Mouse (Mus musculus) hindbrain, embryonic 15.5 days (tissue): ENCODE results near the gene Tmem175. TPM values are rescaled to one million over a fixed set of nuclear protein-coding genes. Genes with fewer than 3 reads are reported as not detected.
"Not testable (repeated sequence)": the region's sequence is repeated elsewhere in the genome, so short reads cannot be mapped to it uniquely, and the experiment has no call there.

Experiments
- ATAC-seq: fragments of 200-750 bp; cut with Nextera tagmentation; 2 replicates; pipeline ENCODE4 v1.8.0; 2017; ENCODE audit warnings: low read depth, moderate number of reproducible peaks, moderate TSS enrichment; ENCODE audit not compliant: low FRiP score
- H3K27ac ChIP-seq: fragments of 300-500 bp; sonication (generic); replicated peaks from 2 replicates; pipeline ENCODE4 v1.5.1; 2015; ENCODE audit warnings: mild to moderate bottlenecking, inconsistent platforms
- H3K27me3 ChIP-seq: fragments of 300-500 bp; sonication (generic); 2 replicates; pipeline ENCODE4 v1.6.1; 2015; ENCODE audit warnings: control low read depth, inconsistent platforms
- H3K36me3 ChIP-seq: fragments of 300-500 bp; sonication (generic); 2 replicates; pipeline ENCODE4 v1.6.1; 2015; ENCODE audit warnings: control low read depth, inconsistent platforms
- H3K4me1 ChIP-seq: fragments of 300-500 bp; sonication (generic); replicated peaks from 2 replicates; pipeline ENCODE4 v1.6.1; 2015; ENCODE audit warnings: control low read depth, inconsistent platforms
- H3K4me2 ChIP-seq: fragments of 300-500 bp; sonication (generic); 2 replicates; pipeline ENCODE4 v1.6.1; 2015; ENCODE audit warnings: moderate library complexity, mild to moderate bottlenecking, inconsistent platforms
- H3K4me3 ChIP-seq: fragments of 300-500 bp; sonication (generic); 2 replicates; pipeline ENCODE4 v1.5.1; 2015; ENCODE audit warnings: mild to moderate bottlenecking, inconsistent platforms
- H3K9ac ChIP-seq: fragments of 300-500 bp; sonication (generic); 2 replicates; pipeline ENCODE4 v1.6.1; 2015; ENCODE audit warnings: inconsistent platforms
- H3K9me3 ChIP-seq: fragments of 300-500 bp; sonication (generic); 2 replicates; pipeline ENCODE4 v1.6.1; 2016; ENCODE audit warnings: control low read depth, inconsistent platforms
- WGBS: fragments of 180-500 bp; shearing (Covaris S2); methylation state at CpG from one replicate; pipeline ENCODE4 v1.1.7; 2015; 5-methylcytosine and 5-hydroxymethylcytosine counted together
- polyA plus RNA-seq: library from polyadenylated mRNA; unstranded; fragments of >200 nt; fragmentation: Nextera tagmentation; extraction: Ambion mirVana; gene quantifications from 2 replicates; pipeline ENCODE4 v1.2.1, GENCODE M21; 2015

Gene Tmem175
- polyA plus RNA-seq, result 26.3 and 27.1 TPM in 2 replicates

DNA sequence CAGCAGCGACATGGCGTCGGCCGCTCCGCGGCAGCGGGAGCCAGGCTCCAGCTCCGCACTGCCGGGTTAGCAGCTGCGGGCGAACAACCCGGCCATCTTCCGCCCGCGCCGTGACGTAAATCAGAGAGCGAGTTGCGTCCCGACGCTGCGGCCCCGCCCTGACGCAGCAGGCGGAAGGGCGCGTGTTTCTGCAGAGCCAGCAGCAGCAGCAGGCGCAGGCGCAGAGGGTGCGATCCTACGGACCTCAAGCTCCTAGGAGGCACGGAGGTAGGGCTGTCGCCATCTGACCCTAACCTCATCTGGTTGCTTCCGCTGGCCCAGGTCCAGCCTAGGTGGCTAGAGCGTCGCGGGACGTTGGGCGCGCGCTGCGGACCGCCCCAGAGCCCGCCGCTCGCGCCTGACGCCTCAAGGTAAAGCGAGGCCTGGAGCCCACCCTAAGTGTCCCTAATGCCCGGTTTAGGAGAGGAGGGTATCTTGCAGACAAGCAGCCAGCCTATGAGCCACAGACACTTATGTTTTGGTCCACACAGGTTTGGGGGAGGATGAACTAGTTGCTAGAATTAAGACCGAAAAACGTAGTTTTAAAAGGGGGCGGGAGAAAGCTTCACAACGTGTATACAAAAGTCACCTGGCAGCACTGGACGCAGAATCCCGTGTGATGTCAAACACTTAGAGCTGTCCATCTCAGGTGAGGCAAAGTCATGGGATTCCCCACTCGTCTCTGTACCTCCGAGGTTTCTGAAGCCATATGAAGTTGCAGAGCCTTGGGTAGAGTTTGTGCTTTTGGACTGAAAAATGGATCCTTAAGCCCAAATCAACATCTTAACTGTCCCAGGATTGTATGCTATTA lies at the start of gene Tmem175, which contains the start of gene Gak:
Gene Tmem175, plus strand, starts transcription at position 137 of the 850 bp plus-strand sequence.
Gene Gak, minus strand, starts transcription at position 122 of the 850 bp plus-strand sequence.
- Histone ChIP-seq H3K27me3 (no peaks in the 10 kb centered on the region), H3K4me2 (peak within 1 kb of the TSS; percentile 88), H3K9ac (peak within 1 kb of the TSS; percentile 98), H3K36me3 (no peaks in the 10 kb centered on the region), H3K9me3 (no peaks in the 10 kb centered on the region), H3K4me1 (peaks cover 31% of the 10 kb centered on the region), H3K27ac (peak within 1 kb of the TSS; percentile 92), H3K4me3 (peak within 1 kb of the TSS; percentile 88)
- under 1% methylated on average over 58 of the region's 58 CpGs for WGBS
- ATAC-seq, result peak; percentile 97

DNA sequence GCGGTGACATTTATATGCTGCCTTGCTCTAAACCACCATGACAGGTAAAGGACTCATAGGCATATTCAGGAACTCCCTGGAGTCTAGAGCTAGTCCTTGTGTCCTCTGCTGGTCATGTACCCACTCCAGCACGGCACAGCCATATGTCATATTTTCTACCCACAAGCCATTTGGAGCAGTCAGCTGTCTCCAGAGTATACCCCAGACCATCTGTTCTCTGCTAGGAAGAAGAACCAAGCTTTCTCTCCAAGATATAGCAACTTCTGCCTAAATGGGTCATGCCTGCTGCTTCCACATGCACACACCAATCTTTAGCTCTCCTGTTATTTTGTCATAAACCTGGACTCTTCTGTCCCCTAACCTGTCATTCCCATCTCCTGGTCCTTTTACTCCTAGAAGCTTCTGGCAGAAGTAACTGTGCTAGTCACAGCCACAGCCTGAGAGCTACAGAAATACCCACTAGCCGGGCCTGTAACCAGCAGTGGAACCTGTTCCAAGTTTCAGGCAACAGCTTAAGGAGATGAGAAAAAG lies 48.1 kb upstream of the Tmem175 start:
- Histone ChIP-seq H3K27ac (no peak overlapping the region), H3K9me3 (no peaks in the 10 kb centered on the region), H3K4me1 (no peaks in the 10 kb centered on the region), H3K27me3 (no peaks in the 10 kb centered on the region), H3K4me3 (no peak overlapping the region), H3K9ac (no peak overlapping the region), H3K36me3 (peaks cover 81% of the 10 kb centered on the region), H3K4me2 (no peak overlapping the region)
- WGBS, result 70% methylated on average over 3 of the region's 3 CpGs
- peak; percentile 68; the same call in 1 of the 2 replicates for ATAC-seq

DNA sequence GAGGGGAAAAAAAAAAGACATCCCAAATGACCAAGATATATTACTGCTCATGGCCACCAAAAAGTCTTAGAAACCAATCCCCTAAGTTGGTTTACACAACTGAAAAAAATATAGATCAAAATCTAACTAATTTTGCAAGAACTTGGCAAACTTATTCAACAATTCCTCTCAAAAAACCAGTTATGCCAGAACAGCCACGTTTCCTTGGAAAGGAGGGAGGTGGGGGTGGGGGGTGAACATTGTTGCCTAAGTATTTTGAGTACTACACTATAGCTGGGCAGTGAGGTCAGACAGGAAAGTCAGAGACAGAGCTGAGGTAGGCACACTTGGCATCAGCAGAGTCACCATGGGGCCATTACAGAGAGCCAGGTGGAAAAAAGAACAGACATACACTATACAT lies 29.6 kb upstream of the Tmem175 start:
- ATAC-seq, result no peak
- Histone ChIP-seq H3K9ac (no peak overlapping the region), H3K36me3 (peaks cover 96% of the 10 kb centered on the region), H3K4me1 (no peaks in the 10 kb centered on the region), H3K27ac (no peak overlapping the region), H3K27me3 (no peaks in the 10 kb centered on the region), H3K9me3 (no peaks in the 10 kb centered on the region), H3K4me3 (no peak overlapping the region), H3K4me2 (no peak overlapping the region)
- WGBS, result 82% methylated on average over 1 of the region's 1 CpGs

DNA sequence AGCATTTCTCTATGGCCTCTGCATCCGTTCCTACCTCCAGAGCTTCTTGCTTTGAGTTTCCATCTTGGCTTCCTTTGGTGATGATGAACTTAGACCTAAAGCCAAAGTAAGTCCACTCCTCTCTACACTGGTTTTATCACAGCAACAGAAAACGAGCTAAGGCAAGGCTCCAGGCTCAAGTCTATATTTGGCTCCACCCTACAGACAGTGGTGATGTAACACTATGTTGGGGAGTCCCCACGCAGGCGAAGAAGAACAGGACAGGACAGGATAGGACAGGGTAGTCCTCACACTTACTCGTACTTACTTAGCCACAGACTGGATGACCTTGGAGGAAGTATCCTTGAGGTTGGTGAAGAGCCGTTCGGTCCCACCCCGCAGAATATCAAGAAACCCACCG lies 27.0 kb upstream of the Tmem175 start:
- Histone ChIP-seq H3K27ac (no peak overlapping the region), H3K9ac (no peak overlapping the region), H3K4me2 (no peak overlapping the region), H3K4me1 (no peaks in the 10 kb centered on the region), H3K4me3 (no peak overlapping the region), H3K36me3 (peaks cover 97% of the 10 kb centered on the region), H3K27me3 (no peaks in the 10 kb centered on the region), H3K9me3 (no peaks in the 10 kb centered on the region)
- no peak for ATAC-seq
- WGBS, result 94% methylated on average over 9 of the region's 9 CpGs

DNA sequence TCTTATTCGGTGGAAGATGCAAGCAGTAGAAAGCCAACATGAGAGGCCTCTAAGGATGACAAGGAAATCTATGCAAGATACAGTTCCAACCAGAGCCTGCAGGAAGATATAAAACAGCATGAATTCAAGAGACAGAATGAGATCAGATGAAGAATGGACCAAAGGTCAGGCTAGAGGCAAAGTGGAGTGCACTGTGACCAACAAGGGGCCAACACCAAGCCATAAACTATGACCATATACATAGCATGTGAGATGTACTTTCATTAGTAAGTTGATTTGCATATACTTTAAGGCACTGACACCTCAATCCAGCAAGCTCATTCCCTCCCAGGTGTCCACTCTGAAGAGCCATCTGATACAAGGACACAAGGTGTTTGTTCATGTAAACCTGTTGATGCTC lies 19.1 kb upstream of the Tmem175 start:
- Histone ChIP-seq H3K4me2 (no peak overlapping the region), H3K36me3 (peaks cover 93% of the 10 kb centered on the region), H3K9ac (no peak overlapping the region), H3K4me1 (no peaks in the 10 kb centered on the region), H3K27me3 (no peaks in the 10 kb centered on the region), H3K27ac (no peak overlapping the region), H3K4me3 (no peak overlapping the region), H3K9me3 (no peaks in the 10 kb centered on the region)
- ATAC-seq, result no peak
- 100% methylated on average over 1 of the region's 1 CpGs for WGBS

DNA sequence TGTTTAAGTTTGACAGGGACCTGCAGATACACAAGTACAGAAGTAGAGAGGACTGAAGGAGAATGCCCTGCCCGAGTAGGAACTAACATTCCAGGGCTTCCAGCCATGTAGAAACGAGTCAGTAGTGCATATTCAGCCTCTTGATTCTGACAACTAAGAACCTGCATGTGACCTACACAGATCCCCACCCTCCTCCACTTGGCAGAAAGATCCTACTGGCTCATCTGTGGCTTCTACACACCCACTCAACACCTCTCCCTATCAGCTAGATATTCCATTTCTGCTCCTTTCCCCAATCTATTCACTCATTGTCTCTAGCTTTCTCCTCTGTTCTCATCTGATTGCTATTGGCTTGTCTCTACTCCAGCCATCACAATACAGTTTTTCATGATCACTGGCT lies 7.7 kb upstream of the Tmem175 start:
- peaks cover 54% of the 10 kb centered on the region for H3K36me3 ChIP-seq

DNA sequence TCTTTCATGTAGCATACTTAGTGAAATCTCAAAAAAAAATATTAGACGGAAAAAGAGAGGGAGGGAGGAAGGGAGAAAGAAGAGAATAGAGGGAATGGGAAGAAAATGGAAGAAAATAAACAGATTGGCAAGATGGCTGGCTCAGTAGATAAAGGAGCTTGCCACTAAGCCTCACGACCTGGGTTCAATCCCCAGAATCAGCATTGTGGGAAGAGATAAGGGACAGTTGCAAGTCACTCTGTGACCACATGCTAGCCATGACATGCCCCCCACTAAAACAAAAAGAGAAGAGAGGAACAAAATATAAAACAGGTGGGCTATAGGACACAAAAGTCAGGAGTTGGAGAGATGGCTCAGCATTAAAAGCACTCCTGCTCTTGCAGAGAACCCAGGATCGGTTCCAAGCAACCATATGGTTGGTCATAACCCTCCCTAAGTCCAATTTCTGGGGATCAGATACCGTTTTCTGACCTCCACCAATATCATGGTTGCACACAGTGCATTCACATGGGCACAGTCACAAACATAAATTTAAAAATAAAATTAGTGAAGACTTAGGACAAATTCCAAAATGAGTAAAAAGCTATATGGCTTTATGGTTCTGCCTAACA lies 3.4 kb upstream of the Tmem175 start:
- H3K9ac ChIP-seq, result no peak overlapping the region
- 86% methylated on average over 4 of the region's 4 CpGs for WGBS
- H3K4me1 ChIP-seq, result peaks cover 31% of the 10 kb centered on the region
- H3K4me3 ChIP-seq, result no peak overlapping the region
- no peak for ATAC-seq
- H3K36me3 ChIP-seq, result peaks cover 33% of the 10 kb centered on the region
- no peak overlapping the region for H3K4me2 ChIP-seq
- no peak overlapping the region for H3K27ac ChIP-seq
- no peaks in the 10 kb centered on the region for H3K27me3 ChIP-seq
- no peaks in the 10 kb centered on the region for H3K9me3 ChIP-seq

More for the DNA sequence above, 7.7 kb upstream of the Tmem175 start:
- Histone ChIP-seq H3K4me1 (0 out of 2 replicates have a peak, but pooled peaks cover 3% of the 10 kb centered on the region), H3K9ac (no peak overlapping the region), H3K4me2 (no peak overlapping the region), H3K27ac (no peak overlapping the region), H3K4me3 (no peak overlapping the region), H3K9me3 (no peaks in the 10 kb centered on the region), H3K27me3 (no peaks in the 10 kb centered on the region)
- no peak for ATAC-seq
- WGBS, result 90% methylated on average over 2 of the region's 2 CpGs

DNA sequence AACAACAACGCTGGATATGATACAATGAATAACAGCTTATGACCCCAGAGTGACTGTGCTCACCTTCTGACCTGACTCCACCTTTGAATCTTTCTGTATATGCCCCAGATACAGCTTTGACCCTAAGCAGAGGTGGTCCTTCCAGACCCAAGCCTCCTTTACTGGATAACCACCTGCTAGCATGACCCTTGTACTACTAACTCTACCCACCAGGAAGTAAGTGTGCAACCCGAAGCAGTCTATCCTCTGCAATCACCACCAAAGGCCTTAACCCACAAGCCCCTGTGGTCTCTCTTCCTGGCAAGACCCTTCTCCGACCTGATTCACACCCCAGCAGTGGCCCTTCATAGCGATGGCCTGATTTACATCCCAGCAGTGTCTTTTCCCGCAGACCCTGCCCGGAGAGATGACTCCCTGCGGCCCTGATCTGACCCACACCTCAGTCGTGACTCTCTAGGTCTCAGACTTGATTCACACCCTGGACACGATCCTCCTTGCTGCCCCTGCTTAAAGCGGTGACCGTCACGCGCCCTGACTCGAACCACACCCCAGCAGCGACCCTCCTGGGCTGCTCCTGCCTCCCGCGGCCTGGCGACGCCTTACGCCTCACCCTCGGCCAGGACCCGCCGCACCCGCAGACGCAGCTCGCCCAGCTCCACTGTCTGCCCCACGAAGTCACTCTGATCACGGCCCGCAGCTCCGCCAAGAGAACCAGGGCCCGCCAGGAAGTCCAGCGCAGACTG lies 508 bp upstream of the Tmem175 start:
- H3K4me2 ChIP-seq, result peak overlapping the region; percentile 88
- no peaks in the 10 kb centered on the region for H3K27me3 ChIP-seq
- peak overlapping the region; percentile 88 for H3K4me3 ChIP-seq
- H3K36me3 ChIP-seq, result peaks cover 7% of the 10 kb centered on the region
- H3K4me1 ChIP-seq, result peaks cover 31% of the 10 kb centered on the region
- peak overlapping the region; percentile 98 for H3K9ac ChIP-seq
- ATAC-seq, result peak; percentile 90
- peak overlapping the region; percentile 92 for H3K27ac ChIP-seq
- no peaks in the 10 kb centered on the region for H3K9me3 ChIP-seq
- WGBS, result 2% methylated on average over 32 of the region's 32 CpGs

DNA sequence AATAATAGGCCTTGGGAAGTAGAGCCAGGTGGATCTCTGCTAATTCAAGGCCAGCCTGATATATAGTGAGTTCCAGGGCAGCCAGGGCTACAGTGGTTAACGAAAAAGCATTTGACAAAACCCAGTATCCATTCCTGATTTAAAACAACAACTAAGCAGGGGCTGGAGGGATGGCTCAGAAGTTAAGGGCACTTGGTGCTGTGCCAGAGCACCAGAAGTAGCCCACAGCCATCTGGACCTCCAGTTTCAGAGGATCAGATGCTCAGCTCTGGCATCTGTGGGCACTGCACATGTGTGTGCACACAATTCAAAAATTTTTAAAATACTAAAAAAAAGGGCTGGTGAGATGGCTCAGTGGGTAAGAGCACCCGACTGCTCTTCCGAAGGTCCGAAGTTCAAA lies 4.1 kb downstream of the Tmem175 start:
- Histone ChIP-seq H3K9me3 (no peaks in the 10 kb centered on the region), H3K9ac (no peak overlapping the region), H3K36me3 (no peaks in the 10 kb centered on the region; the same call in 1 of the 2 replicates), H3K27ac (no peak overlapping the region), H3K4me3 (no peak overlapping the region), H3K4me1 (peaks cover 12% of the 10 kb centered on the region), H3K27me3 (no peaks in the 10 kb centered on the region), H3K4me2 (no peak overlapping the region)
- 82% methylated on average over 4 of the region's 4 CpGs for WGBS
- no peak for ATAC-seq

DNA sequence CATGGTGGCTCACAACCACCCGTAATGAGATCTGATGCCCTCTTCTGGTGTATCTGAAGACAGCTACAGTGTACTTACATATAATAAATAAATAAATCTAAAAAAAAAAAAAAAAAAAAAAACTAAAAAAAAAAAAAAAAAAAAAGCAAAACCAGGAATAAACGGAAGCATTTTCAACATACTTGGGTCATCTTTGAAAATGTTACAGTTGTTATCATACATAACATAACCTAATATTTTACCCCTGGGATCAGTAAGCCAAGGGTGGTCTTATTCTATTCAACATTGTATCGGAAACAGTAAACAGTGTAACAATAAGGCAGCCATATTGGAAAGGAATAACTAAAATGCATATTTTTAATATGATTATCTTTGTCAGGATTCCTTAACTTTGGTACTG lies 4.5 kb downstream of the Tmem175 start:
- H3K4me1 ChIP-seq, H3K4me3 ChIP-seq, H3K9me3 ChIP-seq, H3K36me3 ChIP-seq, ATAC-seq, H3K27me3 ChIP-seq, H3K4me2 ChIP-seq, H3K27ac ChIP-seq, H3K9ac ChIP-seq: not testable (repeated sequence)
- WGBS, result 89% methylated on average over 2 of the region's 3 CpGs

DNA sequence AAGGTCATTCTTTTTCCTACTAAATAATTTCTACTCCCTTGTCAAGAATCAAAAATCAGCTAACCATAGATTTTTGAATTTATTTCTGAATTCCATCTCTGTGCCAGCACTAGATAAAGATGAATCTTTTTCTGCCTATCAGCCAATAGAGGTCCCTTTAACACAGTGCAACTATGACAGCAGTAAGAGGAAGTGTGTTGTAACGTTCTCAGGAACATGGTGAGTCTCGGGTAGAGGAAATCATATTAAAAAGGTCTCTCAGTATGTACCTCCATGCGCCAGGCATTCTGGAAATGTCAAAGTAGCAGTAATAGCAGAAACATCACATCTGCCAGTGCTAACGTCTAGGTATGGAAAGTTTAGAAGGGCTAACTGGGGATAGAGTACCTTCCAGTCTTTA lies 6.6 kb downstream of the Tmem175 start:
- Histone ChIP-seq H3K36me3 (peaks cover 7% of the 10 kb centered on the region; the same call in 1 of the 2 replicates), H3K27ac (no peak overlapping the region), H3K4me3 (no peak overlapping the region), H3K9me3 (no peaks in the 10 kb centered on the region), H3K27me3 (no peaks in the 10 kb centered on the region), H3K9ac (no peak overlapping the region), H3K4me2 (no peak overlapping the region), H3K4me1 (no peaks in the 10 kb centered on the region)
- no peak for ATAC-seq
- WGBS, result 85% methylated on average over 4 of the region's 4 CpGs
